Mouse (Mus musculus): ENCODE results near the gene Tmem51. TPM values are rescaled to one million over a fixed set of nuclear protein-coding genes. Genes with fewer than 3 reads are reported as not detected.

Tmem51 gene
- 4.0 and 4.9 TPM in 2 replicates for polyA plus RNA-seq (2014; fragmentation: Nextera tagmentation; extraction: Ambion mirVana)

GRCm38 (mm10) chr4:142084131-142084899 lies at the start of gene Tmem51:
Gene Tmem51 (minus strand): TSS chr4:142084304.
- H3K27ac ChIP-seq (ENCODE audit: low read depth, low read length): no peak within 1 kb of the TSS
- H3K9me3 ChIP-seq (ENCODE audit: control insufficient read depth, low read length): no peaks in the 10 kb centered on the region
- H3K4me3 ChIP-seq (ENCODE audit: low read depth, low read length): peak within 1 kb of the TSS; percentile 37
- peak within 1 kb of the TSS; percentile 54 for H3K9ac ChIP-seq (replicated peaks; ENCODE audit: low read depth, low read length)
- peaks cover 14% of the 10 kb centered on the region for H3K4me1 ChIP-seq (ENCODE audit: control insufficient read depth, insufficient read depth, low read length)
- H3K36me3 ChIP-seq (ENCODE audit: control insufficient read depth, insufficient read depth, low read length): no peaks in the 10 kb centered on the region
- peaks cover 10% of the 10 kb centered on the region; the same call in 1 of the 2 replicates for H3K27me3 ChIP-seq (ENCODE audit: control insufficient read depth, insufficient read depth, low read length)
- H3K4me2 ChIP-seq (ENCODE audit: low read depth, low read length): peak within 1 kb of the TSS; percentile 63
- under 1% methylated on average over 43 of the region's 52 CpGs for WGBS
- peak; percentile 68 for ATAC-seq (ENCODE audit: low read depth)

GRCm38 (mm10) chr4:142130162-142130561 lies 46.1 kb upstream of the Tmem51 start:
- H3K9ac ChIP-seq (replicated peaks; ENCODE audit: low read depth, low read length): no peak overlapping the region
- no peaks in the 10 kb centered on the region for H3K27me3 ChIP-seq (ENCODE audit: control insufficient read depth, insufficient read depth, low read length)
- no peaks in the 10 kb centered on the region for H3K4me1 ChIP-seq (ENCODE audit: control insufficient read depth, insufficient read depth, low read length)
- H3K9me3 ChIP-seq (ENCODE audit: control insufficient read depth, low read length): no peaks in the 10 kb centered on the region
- H3K27ac ChIP-seq (ENCODE audit: low read depth, low read length): no peak overlapping the region
- 45% methylated on average over 5 of the region's 5 CpGs for WGBS
- no peak overlapping the region for H3K4me3 ChIP-seq (ENCODE audit: low read depth, low read length)
- no peak; the same call in 1 of the 2 replicates for ATAC-seq (ENCODE audit: low read depth)
- H3K4me2 ChIP-seq (ENCODE audit: low read depth, low read length): no peak overlapping the region
- no peaks in the 10 kb centered on the region for H3K36me3 ChIP-seq (ENCODE audit: control insufficient read depth, insufficient read depth, low read length)

GRCm38 (mm10) chr4:142127275-142127788 lies 43.2 kb upstream of the Tmem51 start:
- H3K4me3 ChIP-seq (ENCODE audit: low read depth, low read length): no peak overlapping the region
- H3K27ac ChIP-seq (ENCODE audit: low read depth, low read length): no peak overlapping the region
- no peak for ATAC-seq (ENCODE audit: low read depth)
- 93% methylated on average over 6 of the region's 6 CpGs for WGBS
- H3K36me3 ChIP-seq (ENCODE audit: control insufficient read depth, insufficient read depth, low read length): no peaks in the 10 kb centered on the region
- no peaks in the 10 kb centered on the region for H3K4me1 ChIP-seq (ENCODE audit: control insufficient read depth, insufficient read depth, low read length)
- no peak overlapping the region for H3K4me2 ChIP-seq (ENCODE audit: low read depth, low read length)
- H3K9me3 ChIP-seq (ENCODE audit: control insufficient read depth, low read length): no peaks in the 10 kb centered on the region
- no peaks in the 10 kb centered on the region for H3K27me3 ChIP-seq (ENCODE audit: control insufficient read depth, insufficient read depth, low read length)
- H3K9ac ChIP-seq (replicated peaks; ENCODE audit: low read depth, low read length): no peak overlapping the region

- Histone ChIP-seq H3K36me3 (ENCODE audit: control insufficient read depth, insufficient read depth, low read length) (no peaks in the 10 kb centered on the region), H3K4me3 (ENCODE audit: low read depth, low read length) (no peak overlapping the region), H3K9ac (replicated peaks; ENCODE audit: low read depth, low read length) (no peak overlapping the region), H3K4me2 (ENCODE audit: low read depth, low read length) (no peak overlapping the region), H3K9me3 (ENCODE audit: control insufficient read depth, low read length) (no peaks in the 10 kb centered on the region), H3K27me3 (ENCODE audit: control insufficient read depth, insufficient read depth, low read length) (no peaks in the 10 kb centered on the region), H3K4me1 (ENCODE audit: control insufficient read depth, insufficient read depth, low read length) (no peaks in the 10 kb centered on the region), H3K27ac (ENCODE audit: low read depth, low read length) (no peak overlapping the region)
- no peak for ATAC-seq (ENCODE audit: low read depth)
- 77% methylated on average over 10 of the region's 10 CpGs for WGBS
These were observed 42.7 kb upstream of the Tmem51 start for GRCm38 (mm10) chr4:142126641-142127274.

GRCm38 (mm10) chr4:142121164-142121563 lies 37.1 kb upstream of the Tmem51 start:
- Histone ChIP-seq H3K27ac (ENCODE audit: low read depth, low read length) (no peak overlapping the region), H3K36me3 (ENCODE audit: control insufficient read depth, insufficient read depth, low read length) (no peaks in the 10 kb centered on the region), H3K27me3 (ENCODE audit: control insufficient read depth, insufficient read depth, low read length) (no peaks in the 10 kb centered on the region), H3K4me2 (ENCODE audit: low read depth, low read length) (no peak overlapping the region), H3K9me3 (ENCODE audit: control insufficient read depth, low read length) (no peaks in the 10 kb centered on the region), H3K4me3 (ENCODE audit: low read depth, low read length) (no peak overlapping the region), H3K4me1 (ENCODE audit: control insufficient read depth, insufficient read depth, low read length) (no peaks in the 10 kb centered on the region), H3K9ac (replicated peaks; ENCODE audit: low read depth, low read length) (no peak overlapping the region)
- no peak for ATAC-seq (ENCODE audit: low read depth)
- WGBS: 52% methylated on average over 1 of the region's 1 CpGs

- Histone ChIP-seq H3K27me3 (ENCODE audit: control insufficient read depth, insufficient read depth, low read length) (no peaks in the 10 kb centered on the region), H3K4me1 (ENCODE audit: control insufficient read depth, insufficient read depth, low read length) (no peaks in the 10 kb centered on the region), H3K9ac (replicated peaks; ENCODE audit: low read depth, low read length) (no peak overlapping the region), H3K36me3 (ENCODE audit: control insufficient read depth, insufficient read depth, low read length) (no peaks in the 10 kb centered on the region), H3K9me3 (ENCODE audit: control insufficient read depth, low read length) (no peaks in the 10 kb centered on the region), H3K4me2 (ENCODE audit: low read depth, low read length) (no peak overlapping the region), H3K4me3 (ENCODE audit: low read depth, low read length) (no peak overlapping the region), H3K27ac (ENCODE audit: low read depth, low read length) (no peak overlapping the region)
- no peak; the same call in 1 of the 2 replicates for ATAC-seq (ENCODE audit: low read depth)
- 37% methylated on average over 7 of the region's 7 CpGs for WGBS
These were observed 34.4 kb upstream of the Tmem51 start for GRCm38 (mm10) chr4:142118522-142118921.

- Histone ChIP-seq H3K36me3 (ENCODE audit: control insufficient read depth, insufficient read depth, low read length) (no peaks in the 10 kb centered on the region), H3K9ac (replicated peaks; ENCODE audit: low read depth, low read length) (no peak overlapping the region), H3K4me2 (ENCODE audit: low read depth, low read length) (no peak overlapping the region), H3K9me3 (ENCODE audit: control insufficient read depth, low read length) (no peaks in the 10 kb centered on the region), H3K4me3 (ENCODE audit: low read depth, low read length) (no peak overlapping the region), H3K27me3 (ENCODE audit: control insufficient read depth, insufficient read depth, low read length) (no peaks in the 10 kb centered on the region), H3K27ac (ENCODE audit: low read depth, low read length) (no peak overlapping the region), H3K4me1 (ENCODE audit: control insufficient read depth, insufficient read depth, low read length) (no peaks in the 10 kb centered on the region)
- 87% methylated on average over 12 of the region's 12 CpGs for WGBS
- ATAC-seq (ENCODE audit: low read depth): peak; percentile 49; the same call in 1 of the 2 replicates
These were observed 33.9 kb upstream of the Tmem51 start for GRCm38 (mm10) chr4:142117993-142118392.

- Histone ChIP-seq H3K27ac (ENCODE audit: low read depth, low read length) (no peak overlapping the region), H3K4me1 (ENCODE audit: control insufficient read depth, insufficient read depth, low read length) (no peaks in the 10 kb centered on the region), H3K4me2 (ENCODE audit: low read depth, low read length) (no peak overlapping the region), H3K9me3 (ENCODE audit: control insufficient read depth, low read length) (no peaks in the 10 kb centered on the region), H3K27me3 (ENCODE audit: control insufficient read depth, insufficient read depth, low read length) (no peaks in the 10 kb centered on the region), H3K4me3 (ENCODE audit: low read depth, low read length) (no peak overlapping the region), H3K9ac (replicated peaks; ENCODE audit: low read depth, low read length) (no peak overlapping the region), H3K36me3 (ENCODE audit: control insufficient read depth, insufficient read depth, low read length) (no peaks in the 10 kb centered on the region)
- peak; percentile 41; the same call in 1 of the 2 replicates for ATAC-seq (ENCODE audit: low read depth)
- WGBS: 28% methylated on average over 8 of the region's 8 CpGs
These were observed 29.2 kb upstream of the Tmem51 start for GRCm38 (mm10) chr4:142113306-142113705.

- Histone ChIP-seq H3K9me3 (ENCODE audit: control insufficient read depth, low read length) (no peaks in the 10 kb centered on the region), H3K4me2 (ENCODE audit: low read depth, low read length) (no peak overlapping the region), H3K4me1 (ENCODE audit: control insufficient read depth, insufficient read depth, low read length) (no peaks in the 10 kb centered on the region), H3K27me3 (ENCODE audit: control insufficient read depth, insufficient read depth, low read length) (no peaks in the 10 kb centered on the region), H3K36me3 (ENCODE audit: control insufficient read depth, insufficient read depth, low read length) (no peaks in the 10 kb centered on the region), H3K27ac (ENCODE audit: low read depth, low read length) (no peak overlapping the region), H3K9ac (replicated peaks; ENCODE audit: low read depth, low read length) (no peak overlapping the region), H3K4me3 (ENCODE audit: low read depth, low read length) (no peak overlapping the region)
- 64% methylated on average over 12 of the region's 12 CpGs for WGBS
- ATAC-seq (ENCODE audit: low read depth): no peak
These were observed 19.1 kb upstream of the Tmem51 start for GRCm38 (mm10) chr4:142103081-142103671.

Measured in neural tube, embryonic 14.5 days (tissue).